Mouse (Mus musculus): ENCODE results near the gene Trmt1. TPM values are rescaled to one million over a fixed set of nuclear protein-coding genes. Genes with fewer than 3 reads are reported as not detected.

The Trmt1 gene
- polyA plus RNA-seq, 1 experiment from 2014 or later: 56.1 TPM

DNA sequence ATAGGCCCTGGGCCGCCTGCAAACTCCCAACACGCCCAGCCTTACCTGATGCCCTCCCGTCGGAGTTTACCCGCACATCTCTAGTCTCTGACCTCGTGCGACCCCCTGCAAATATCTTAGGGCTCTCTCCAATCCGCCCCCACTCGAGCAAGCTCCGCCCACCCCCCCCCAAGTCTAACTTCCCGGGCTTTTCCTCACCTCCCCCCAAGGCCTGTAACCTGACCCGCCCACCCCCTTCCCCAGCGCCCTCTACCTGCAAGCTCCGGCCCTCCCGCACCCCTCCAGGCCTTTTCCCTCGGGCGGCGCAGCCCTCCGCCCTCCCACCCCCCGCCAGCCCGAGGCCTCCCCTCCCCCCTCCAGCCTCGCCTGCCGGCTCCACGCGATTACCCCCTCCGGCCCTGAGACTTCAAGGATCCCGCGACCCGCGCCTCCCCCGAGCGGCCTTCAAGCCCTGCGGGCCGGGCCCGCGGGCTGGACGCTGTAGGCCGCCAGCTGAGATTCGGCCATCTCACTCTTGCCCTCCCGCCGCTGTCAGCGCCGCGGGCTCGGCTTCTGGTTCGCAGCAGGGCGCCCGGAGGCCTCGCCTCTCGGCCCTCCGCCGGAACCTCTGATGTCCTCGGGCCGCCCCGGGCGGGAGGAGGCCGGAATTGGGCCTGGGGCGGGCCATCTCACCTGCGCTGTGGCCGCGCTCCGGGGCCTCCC is 1.0 kb downstream of the Trmt1 start:
- peak; percentile 17; the same call in 1 of the 2 replicates for ATAC-seq (replicated peaks; ENCODE audit: low FRiP score, low read depth)
- WGBS: 1% methylated on average over 50 of the region's 62 CpGs

GRCm38 (mm10) chr8:84687705-84688100 is 1.6 kb downstream of the Trmt1 start, which contains the start of gene Nacc1:
Nacc1 (minus strand) TSS chr8:84687862.
- Histone ChIP-seq H3K36me3 (ENCODE audit: insufficient read depth, low read length) (peaks cover 8% of the 10 kb centered on the region; the same call in 1 of the 2 replicates), H3K9me3 (replicated peaks; ENCODE audit: low read length) (no peaks in the 10 kb centered on the region), H3K27ac (peak within 1 kb of the TSS; percentile 95), H3K4me3 (replicated peaks; ENCODE audit: low read depth, low read length) (peak within 1 kb of the TSS; percentile 100), H3K27me3 (ENCODE audit: insufficient read depth, low read length) (no peaks in the 10 kb centered on the region), H3K9ac (ENCODE audit: low read depth, low read length) (peak within 1 kb of the TSS; percentile 97), H3K4me2 (ENCODE audit: low read length) (peak within 1 kb of the TSS; percentile 82), H3K4me1 (replicated peaks; ENCODE audit: insufficient read depth, low read length) (peaks cover 27% of the 10 kb centered on the region)
- WGBS: under 1% methylated on average over 30 of the region's 37 CpGs
- DNase-seq (ENCODE audit: low spot score) (peak; percentile 97), ATAC-seq (replicated peaks; ENCODE audit: low FRiP score, low read depth) (peak; percentile 75)
- TF ChIP-seq CTCF (IDR thresholded peaks at IDR 0.05; ENCODE audit: low read depth): 0 out of 2 replicates have a peak, but pooled peaks have one; percentile 7

More for the DNA sequence above, 1.0 kb downstream of the Trmt1 start:
- H3K4me3 ChIP-seq (replicated peaks; ENCODE audit: low read depth, low read length): peak overlapping the region; percentile 100
- peak; percentile 64 for DNase-seq (ENCODE audit: low spot score)
- H3K27ac ChIP-seq: peak overlapping the region; percentile 95
- no peaks in the 10 kb centered on the region for H3K9me3 ChIP-seq (replicated peaks; ENCODE audit: low read length)
- TF ChIP-seq CTCF (IDR thresholded peaks at IDR 0.05; ENCODE audit: low read depth): no peak; the same call in 1 of the 2 replicates
- H3K4me2 ChIP-seq (ENCODE audit: low read length): peak overlapping the region; percentile 82
- H3K9ac ChIP-seq (ENCODE audit: low read depth, low read length): peak overlapping the region; percentile 97
- peaks cover 2% of the 10 kb centered on the region; the same call in 1 of the 2 replicates for H3K36me3 ChIP-seq (ENCODE audit: insufficient read depth, low read length)
- H3K4me1 ChIP-seq (replicated peaks; ENCODE audit: insufficient read depth, low read length): peaks cover 27% of the 10 kb centered on the region
- no peaks in the 10 kb centered on the region for H3K27me3 ChIP-seq (ENCODE audit: insufficient read depth, low read length)

DNA sequence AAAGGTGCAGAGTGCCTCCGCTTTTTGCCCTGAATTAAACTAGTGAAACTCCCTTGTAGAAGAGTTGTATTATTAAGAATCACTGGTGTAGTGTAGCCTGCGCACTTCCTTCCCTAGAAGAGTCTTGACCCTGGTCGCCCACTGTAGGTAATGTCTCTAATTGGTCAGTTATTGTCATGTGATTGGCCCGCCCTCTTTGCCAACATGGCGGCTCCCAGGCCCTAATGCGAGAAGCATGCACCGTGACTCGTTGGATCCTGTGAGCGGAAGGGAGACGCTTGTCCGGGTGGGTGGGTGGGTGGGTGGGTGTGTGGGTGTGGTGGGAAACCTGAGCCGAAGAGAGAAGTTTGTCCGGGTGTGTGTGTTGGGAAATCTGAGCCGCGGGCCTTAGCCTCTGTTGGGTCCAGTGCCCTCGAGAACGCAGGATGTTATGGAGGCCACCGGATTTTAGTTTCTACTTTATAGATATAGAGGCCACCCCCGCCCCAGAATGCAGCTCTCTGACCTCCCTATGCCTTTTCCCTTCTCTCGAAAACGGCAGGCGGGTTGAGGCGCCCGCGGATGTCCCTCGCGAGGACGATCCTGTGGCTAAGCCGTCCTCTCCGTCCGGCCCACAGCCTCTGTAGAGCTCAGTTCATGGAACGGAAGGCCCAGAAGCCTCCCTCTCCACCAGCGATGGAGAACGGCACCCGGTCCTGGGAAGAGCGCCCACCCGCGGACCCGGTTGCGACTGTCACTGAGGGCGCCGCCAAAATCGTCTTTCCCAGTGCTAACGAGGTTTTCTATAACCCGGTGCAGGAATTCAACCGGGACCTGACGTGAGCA is 3.2 kb downstream of the Trmt1 start:
- Histone ChIP-seq H3K4me1 (replicated peaks; ENCODE audit: insufficient read depth, low read length) (peaks cover 27% of the 10 kb centered on the region), H3K27ac (peak overlapping the region; percentile 71), H3K9me3 (replicated peaks; ENCODE audit: low read length) (no peaks in the 10 kb centered on the region), H3K27me3 (ENCODE audit: insufficient read depth, low read length) (no peaks in the 10 kb centered on the region), H3K4me2 (ENCODE audit: low read length) (peak overlapping the region; percentile 87), H3K36me3 (ENCODE audit: insufficient read depth, low read length) (peaks cover 22% of the 10 kb centered on the region; the same call in 1 of the 2 replicates), H3K4me3 (replicated peaks; ENCODE audit: low read depth, low read length) (peak overlapping the region; percentile 77), H3K9ac (ENCODE audit: low read depth, low read length) (peak overlapping the region; percentile 78)
- peak; percentile 89 for ATAC-seq (replicated peaks; ENCODE audit: low FRiP score, low read depth)
- TF ChIP-seq CTCF (IDR thresholded peaks at IDR 0.05; ENCODE audit: low read depth): peak; percentile 29; the same call in 1 of the 2 replicates
- under 1% methylated on average over 47 of the region's 47 CpGs for WGBS
- DNase-seq (ENCODE audit: low spot score): peak; percentile 97

GRCm38 (mm10) chr8:84693332-84693731 is 7.2 kb downstream of the Trmt1 start:
- ATAC-seq (replicated peaks; ENCODE audit: low FRiP score, low read depth) (no peak), DNase-seq (ENCODE audit: low spot score) (no peak)
- Histone ChIP-seq H3K36me3 (ENCODE audit: insufficient read depth, low read length) (peaks cover 43% of the 10 kb centered on the region; the same call in 1 of the 2 replicates), H3K9ac (ENCODE audit: low read depth, low read length) (no peak overlapping the region), H3K4me1 (replicated peaks; ENCODE audit: insufficient read depth, low read length) (peaks cover 12% of the 10 kb centered on the region), H3K9me3 (replicated peaks; ENCODE audit: low read length) (no peaks in the 10 kb centered on the region), H3K27ac (no peak overlapping the region), H3K27me3 (ENCODE audit: insufficient read depth, low read length) (no peaks in the 10 kb centered on the region), H3K4me3 (replicated peaks; ENCODE audit: low read depth, low read length) (no peak overlapping the region), H3K4me2 (ENCODE audit: low read length) (no peak overlapping the region)
- 74% methylated on average over 4 of the region's 4 CpGs for WGBS
- no peak for TF ChIP-seq CTCF (IDR thresholded peaks at IDR 0.05; ENCODE audit: low read depth)

DNA sequence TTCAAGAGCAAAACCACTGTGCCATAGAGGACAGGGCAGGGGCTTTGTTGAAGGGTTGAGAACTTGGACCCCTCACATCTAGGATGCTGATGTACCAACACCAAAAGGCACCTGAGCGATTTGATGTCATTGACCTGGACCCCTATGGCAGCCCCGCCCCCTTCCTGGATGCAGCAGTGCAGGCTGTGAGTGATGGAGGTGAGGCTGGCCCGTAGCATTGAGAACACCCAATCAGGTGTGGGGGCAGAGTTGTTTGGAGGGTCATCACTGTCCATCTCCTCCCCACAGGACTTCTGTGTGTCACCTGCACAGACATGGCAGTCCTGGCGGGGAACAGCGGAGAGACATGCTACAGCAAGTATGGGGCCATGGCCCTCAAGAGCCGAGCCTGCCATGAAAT is 9.0 kb downstream of the Trmt1 start:
- WGBS: 90% methylated on average over 6 of the region's 6 CpGs
- H3K4me1 ChIP-seq (replicated peaks; ENCODE audit: insufficient read depth, low read length): peaks cover 2% of the 10 kb centered on the region
- no peaks in the 10 kb centered on the region for H3K27me3 ChIP-seq (ENCODE audit: insufficient read depth, low read length)
- H3K36me3 ChIP-seq (ENCODE audit: insufficient read depth, low read length): peaks cover 46% of the 10 kb centered on the region; the same call in 1 of the 2 replicates
- H3K9me3 ChIP-seq (replicated peaks; ENCODE audit: low read length): no peaks in the 10 kb centered on the region
- H3K4me2 ChIP-seq (ENCODE audit: low read length): no peak overlapping the region
- H3K4me3 ChIP-seq (replicated peaks; ENCODE audit: low read depth, low read length): no peak overlapping the region
- no peak overlapping the region for H3K9ac ChIP-seq (ENCODE audit: low read depth, low read length)
- TF ChIP-seq CTCF (IDR thresholded peaks at IDR 0.05; ENCODE audit: low read depth): no peak
- ATAC-seq (replicated peaks; ENCODE audit: low FRiP score, low read depth) (no peak), DNase-seq (ENCODE audit: low spot score) (no peak)
- H3K27ac ChIP-seq: no peak overlapping the region
